Mouse (Mus musculus) bone marrow, adult 2 months (tissue): ENCODE data around the gene Cdk8.

Source experiments
- CTCF ChIP-seq: fragments of 200-500 bp; IDR thresholded peaks from 2 replicates; pipeline ENCODE4 v1.5.1; 2011; ENCODE audit warnings: low read length, control low read depth; ENCODE audit not compliant: control insufficient read depth, insufficient read depth
- POLR2A ChIP-seq: fragments of 200-500 bp; IDR thresholded peaks from 2 replicates; pipeline ENCODE4 v1.6.1; 2011; ENCODE audit warnings: low read depth, mild to moderate bottlenecking, control low read depth, low read length, borderline replicate concordance; ENCODE audit not compliant: control insufficient read depth

DNA sequence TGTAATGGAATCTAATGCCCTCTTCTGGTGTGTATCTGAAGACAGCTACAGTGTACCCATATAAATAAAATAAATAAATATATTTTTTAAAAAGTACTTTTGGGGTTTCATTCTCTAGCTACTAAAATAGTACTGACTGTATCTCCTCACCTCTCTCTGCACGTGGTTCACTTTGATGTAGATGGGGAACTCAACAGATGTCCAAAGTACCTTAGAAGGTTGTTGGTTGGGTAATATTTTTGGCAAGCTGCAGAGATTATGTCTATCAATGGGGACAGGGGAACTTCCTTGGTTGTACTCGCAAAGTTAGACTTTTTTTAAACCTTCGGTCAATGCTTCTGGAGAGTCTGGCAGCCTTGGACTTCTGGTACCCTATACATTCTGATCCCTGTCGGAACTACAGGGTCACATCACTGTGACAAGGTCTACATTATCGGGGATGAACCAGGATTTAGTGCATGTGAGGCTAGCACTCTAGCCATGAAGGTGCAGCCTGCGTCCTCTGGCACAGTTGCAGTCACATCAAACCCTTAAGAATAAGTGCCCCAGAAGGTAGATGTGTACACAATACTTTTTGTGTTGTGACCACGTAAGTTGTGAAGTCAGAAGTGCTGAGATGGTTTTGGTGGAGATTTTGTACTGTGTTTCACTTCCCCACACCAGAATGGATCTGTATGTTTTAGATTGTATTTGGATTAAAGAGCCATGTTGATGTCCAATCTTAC is 14.8 kb downstream of the Cdk8 start:
- TF ChIP-seq POLR2A = no peak
- TF ChIP-seq CTCF = no peak
